Mouse (Mus musculus): ENCODE data around the gene Srpk1. TPM values are rescaled to one million over a fixed set of nuclear protein-coding genes. Genes with fewer than 3 reads are reported as not detected.

Gene Srpk1
- polyA plus RNA-seq, 1 experiment from 2014 or later: 105 TPM

DNA sequence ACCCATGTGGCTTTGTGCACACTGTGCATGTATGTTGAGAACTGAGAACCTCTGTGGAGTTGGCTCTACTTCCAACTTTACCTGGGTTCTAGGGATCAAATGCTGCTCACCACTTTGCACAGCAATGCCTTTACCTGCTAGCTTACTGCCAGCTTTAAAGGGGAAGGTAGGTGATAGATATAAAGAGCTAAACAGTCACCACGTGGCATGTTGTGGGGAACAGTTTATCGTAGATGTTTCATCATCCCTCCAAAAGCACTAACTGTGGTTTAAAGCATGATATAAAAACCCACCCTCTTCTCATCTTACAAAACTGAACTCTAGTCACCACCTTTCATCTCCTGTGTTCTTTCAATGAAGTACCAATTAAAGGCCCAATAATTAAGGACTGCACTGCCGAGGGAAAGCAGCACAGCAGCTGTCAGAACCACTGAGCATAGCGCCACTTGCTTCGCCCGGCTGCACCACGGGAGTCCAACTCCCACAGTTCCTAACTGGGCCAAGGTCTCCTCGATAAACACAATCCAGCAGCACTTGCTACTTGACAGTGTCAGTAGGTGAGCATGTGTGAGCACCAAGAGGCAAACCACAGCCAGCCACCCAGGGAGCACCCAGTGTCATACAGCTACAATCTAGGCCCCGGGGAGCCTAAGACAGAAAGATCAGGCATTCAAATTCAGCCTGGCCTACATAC lies 20.8 kb downstream of the Srpk1 start:
- Histone ChIP-seq H3K4me1 (no peaks in the 10 kb centered on the region), H3K36me3 (peaks cover 89% of the 10 kb centered on the region), H3K9me3 (replicated peaks) (no peaks in the 10 kb centered on the region), H3K9ac (no peak overlapping the region), H3K27ac (no peak overlapping the region), H3K4me3 (no peak overlapping the region), H3K4me2 (replicated peaks) (no peak overlapping the region), H3K27me3 (no peaks in the 10 kb centered on the region)
- no peak for ATAC-seq (ENCODE audit: low FRiP score)
- WGBS: 85% methylated on average over 9 of the region's 9 CpGs

DNA sequence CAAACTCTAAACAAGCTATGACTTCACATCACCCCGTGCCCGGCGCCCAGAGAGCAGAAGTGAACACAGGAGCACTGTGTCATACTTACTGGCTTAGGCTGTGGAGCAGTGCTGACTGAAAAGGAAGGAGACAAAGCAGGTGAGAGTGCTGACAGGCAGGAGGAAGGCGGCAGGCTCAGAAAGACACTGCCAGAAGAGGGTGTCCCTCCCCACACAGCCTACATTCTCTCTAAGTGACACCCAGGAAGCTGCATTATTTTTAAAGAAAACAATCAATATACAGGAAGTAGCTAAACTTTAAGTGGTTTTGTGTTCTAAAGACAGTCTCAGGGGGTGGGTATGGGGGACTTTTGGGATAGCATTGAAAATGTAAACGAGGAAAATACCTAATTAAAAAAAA lies 21.7 kb downstream of the Srpk1 start:
- no peak overlapping the region for H3K9ac ChIP-seq
- no peaks in the 10 kb centered on the region for H3K27me3 ChIP-seq
- H3K36me3 ChIP-seq: peaks cover 89% of the 10 kb centered on the region
- no peak overlapping the region for H3K27ac ChIP-seq
- H3K9me3 ChIP-seq (replicated peaks): no peaks in the 10 kb centered on the region
- no peaks in the 10 kb centered on the region for H3K4me1 ChIP-seq
- no peak for ATAC-seq (ENCODE audit: low FRiP score)
- WGBS: 93% methylated on average over 5 of the region's 5 CpGs
- H3K4me2 ChIP-seq (replicated peaks): no peak overlapping the region
- H3K4me3 ChIP-seq: no peak overlapping the region

DNA sequence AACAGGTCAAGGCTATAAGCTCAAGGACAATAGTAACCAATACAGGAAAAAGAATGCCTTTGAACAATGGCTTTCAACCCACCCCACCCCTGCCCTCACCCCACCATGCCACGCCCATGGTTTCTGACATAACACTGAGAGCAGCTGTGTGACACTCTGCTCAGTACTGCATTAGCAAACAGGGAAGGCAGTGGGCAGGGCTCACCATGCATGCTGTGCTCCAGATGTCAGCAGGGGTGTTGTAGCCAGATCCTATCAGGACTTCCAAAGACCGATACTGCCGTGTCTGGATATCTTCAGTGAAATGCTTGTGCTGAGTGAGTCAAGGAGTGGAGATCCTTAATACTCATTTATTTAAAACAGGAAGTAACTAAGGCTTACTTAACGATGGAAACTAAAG lies 28.5 kb downstream of the Srpk1 start:
- Histone ChIP-seq H3K36me3 (peaks cover 87% of the 10 kb centered on the region), H3K27me3 (no peaks in the 10 kb centered on the region), H3K4me2 (replicated peaks) (no peak overlapping the region), H3K27ac (no peak overlapping the region), H3K9me3 (replicated peaks) (no peaks in the 10 kb centered on the region), H3K4me1 (no peaks in the 10 kb centered on the region), H3K9ac (no peak overlapping the region), H3K4me3 (no peak overlapping the region)
- no peak for ATAC-seq (ENCODE audit: low FRiP score)
- WGBS: 73% methylated on average over 4 of the region's 4 CpGs

DNA sequence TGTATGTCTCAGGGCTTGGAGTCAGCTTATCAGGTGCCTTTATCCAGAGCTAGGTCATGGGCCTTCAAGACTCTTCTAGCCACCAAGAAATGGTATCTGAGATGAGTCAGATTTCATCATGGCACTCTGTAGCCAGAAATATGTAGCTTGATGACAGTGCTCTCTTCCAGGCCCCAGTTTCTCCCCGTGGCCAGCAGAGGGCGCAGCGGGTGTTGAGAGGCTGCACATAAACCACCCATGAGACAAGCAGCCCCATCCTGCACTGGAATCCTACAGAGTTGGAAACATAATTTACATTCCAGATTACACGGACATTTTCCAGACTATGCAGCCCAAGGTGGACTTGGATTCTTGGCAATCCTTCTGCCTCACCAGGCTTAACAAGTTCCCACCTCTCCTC lies 29.5 kb downstream of the Srpk1 start:
- H3K4me1 ChIP-seq: no peaks in the 10 kb centered on the region
- no peak overlapping the region for H3K27ac ChIP-seq
- peaks cover 89% of the 10 kb centered on the region for H3K36me3 ChIP-seq
- no peaks in the 10 kb centered on the region for H3K9me3 ChIP-seq (replicated peaks)
- H3K9ac ChIP-seq: no peak overlapping the region
- WGBS: 16% methylated on average over 4 of the region's 4 CpGs
- no peak overlapping the region for H3K4me2 ChIP-seq (replicated peaks)
- no peak overlapping the region for H3K4me3 ChIP-seq
- ATAC-seq (ENCODE audit: low FRiP score): no peak
- H3K27me3 ChIP-seq: no peaks in the 10 kb centered on the region

DNA sequence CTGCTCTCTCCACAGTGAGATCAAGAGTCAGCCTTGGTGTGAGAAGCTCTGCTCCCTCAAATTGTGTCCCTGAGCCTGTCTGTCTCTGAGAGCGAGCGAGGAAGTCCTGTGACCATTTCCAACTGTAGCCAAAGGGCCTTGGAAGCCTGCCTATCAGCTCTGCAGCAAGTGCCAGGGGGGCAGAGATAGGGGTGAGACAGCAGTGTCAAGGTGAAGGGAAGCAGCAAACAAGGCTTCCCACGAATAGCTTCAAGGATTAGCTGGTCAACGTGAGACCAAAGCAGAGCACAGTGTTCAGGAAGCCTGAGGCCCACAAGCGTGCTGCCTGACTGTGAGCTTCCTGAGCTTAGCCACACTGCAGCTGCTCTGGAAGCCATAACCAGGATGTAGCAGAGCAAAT lies 31.0 kb downstream of the Srpk1 start:
- H3K9ac ChIP-seq: no peak overlapping the region
- ATAC-seq (ENCODE audit: low FRiP score): no peak
- H3K27me3 ChIP-seq: no peaks in the 10 kb centered on the region
- H3K4me3 ChIP-seq: no peak overlapping the region
- 92% methylated on average over 5 of the region's 5 CpGs for WGBS
- no peaks in the 10 kb centered on the region for H3K4me1 ChIP-seq
- no peak overlapping the region for H3K4me2 ChIP-seq (replicated peaks)
- H3K27ac ChIP-seq: no peak overlapping the region
- peaks cover 81% of the 10 kb centered on the region for H3K36me3 ChIP-seq
- H3K9me3 ChIP-seq (replicated peaks): no peaks in the 10 kb centered on the region

DNA sequence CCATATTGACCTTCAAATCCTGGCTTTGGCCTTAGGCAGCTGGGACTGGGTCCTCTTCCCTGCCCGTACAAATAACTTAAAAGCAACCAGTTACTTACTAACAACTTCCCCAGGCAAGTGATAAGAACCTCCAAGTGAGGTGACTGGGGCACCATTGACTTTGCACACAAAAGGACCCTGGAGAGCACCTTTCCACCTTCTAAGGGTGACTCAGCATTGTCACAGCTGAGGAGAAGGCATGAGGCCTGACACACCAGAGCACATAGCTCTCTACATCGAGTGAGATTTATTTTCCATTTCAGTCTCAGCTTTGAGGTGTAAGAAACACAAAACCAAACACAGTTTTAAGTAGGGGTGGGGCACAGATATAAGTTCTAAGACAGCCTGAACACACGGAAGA lies 31.9 kb downstream of the Srpk1 start:
- Histone ChIP-seq H3K36me3 (peaks cover 72% of the 10 kb centered on the region), H3K4me2 (replicated peaks) (no peak overlapping the region), H3K27me3 (no peaks in the 10 kb centered on the region), H3K9me3 (replicated peaks) (no peaks in the 10 kb centered on the region), H3K4me1 (no peaks in the 10 kb centered on the region), H3K9ac (no peak overlapping the region), H3K4me3 (no peak overlapping the region), H3K27ac (no peak overlapping the region)
- WGBS: 89% methylated on average over 3 of the region's 3 CpGs
- ATAC-seq (ENCODE audit: low FRiP score): no peak

DNA sequence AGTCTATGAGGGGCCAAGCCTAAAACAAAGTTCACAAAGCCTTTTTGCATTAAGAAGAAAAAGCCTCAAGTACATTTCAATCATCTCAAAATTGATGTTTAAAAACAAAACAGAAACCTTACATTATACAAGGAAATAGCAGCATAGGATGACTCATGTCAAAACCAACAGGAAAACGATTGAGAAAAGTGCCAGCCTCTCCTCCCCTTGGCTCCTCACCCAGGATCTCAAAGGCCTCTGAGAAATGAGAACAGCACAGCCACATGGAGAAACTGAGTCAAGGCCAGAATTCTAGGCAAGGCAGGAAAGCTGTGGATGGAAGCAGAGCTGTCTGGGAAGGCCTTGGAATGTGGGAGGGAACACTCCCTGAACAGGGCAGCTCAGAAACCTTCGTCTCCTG lies 33.9 kb downstream of the Srpk1 start:
- H3K4me2 ChIP-seq (replicated peaks): no peak overlapping the region
- no peaks in the 10 kb centered on the region for H3K4me1 ChIP-seq
- peaks cover 59% of the 10 kb centered on the region for H3K36me3 ChIP-seq
- no peaks in the 10 kb centered on the region for H3K27me3 ChIP-seq
- no peaks in the 10 kb centered on the region for H3K9me3 ChIP-seq (replicated peaks)
- H3K27ac ChIP-seq: no peak overlapping the region
- WGBS: 94% methylated on average over 2 of the region's 2 CpGs
- H3K9ac ChIP-seq: no peak overlapping the region
- ATAC-seq (ENCODE audit: low FRiP score): no peak
- H3K4me3 ChIP-seq: no peak overlapping the region

DNA sequence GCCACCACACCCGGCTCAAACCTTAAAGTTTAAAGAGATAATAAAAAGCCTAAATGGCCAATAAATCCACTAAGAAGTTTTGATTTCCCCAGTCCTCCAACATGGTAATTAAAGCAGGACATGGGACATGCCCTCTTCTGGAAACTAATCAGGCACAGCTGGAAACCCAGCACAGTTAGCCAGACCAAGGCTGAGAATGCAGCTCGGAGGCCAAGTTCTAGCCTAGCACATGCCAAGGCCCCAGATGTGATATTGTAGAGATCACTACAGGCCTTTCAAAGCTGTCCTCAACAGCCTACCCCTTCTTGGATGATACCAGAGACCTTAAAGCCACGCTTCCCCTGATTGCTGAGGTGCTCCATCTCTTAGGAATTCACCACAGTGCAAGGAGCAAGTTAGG lies 36.0 kb downstream of the Srpk1 start:
- Histone ChIP-seq H3K27me3 (no peaks in the 10 kb centered on the region), H3K4me2 (replicated peaks) (no peak overlapping the region), H3K4me1 (no peaks in the 10 kb centered on the region), H3K4me3 (no peak overlapping the region), H3K9me3 (replicated peaks) (no peaks in the 10 kb centered on the region), H3K36me3 (peaks cover 38% of the 10 kb centered on the region), H3K27ac (no peak overlapping the region), H3K9ac (no peak overlapping the region)
- ATAC-seq (ENCODE audit: low FRiP score): no peak
- WGBS: 84% methylated on average over 3 of the region's 3 CpGs

DNA sequence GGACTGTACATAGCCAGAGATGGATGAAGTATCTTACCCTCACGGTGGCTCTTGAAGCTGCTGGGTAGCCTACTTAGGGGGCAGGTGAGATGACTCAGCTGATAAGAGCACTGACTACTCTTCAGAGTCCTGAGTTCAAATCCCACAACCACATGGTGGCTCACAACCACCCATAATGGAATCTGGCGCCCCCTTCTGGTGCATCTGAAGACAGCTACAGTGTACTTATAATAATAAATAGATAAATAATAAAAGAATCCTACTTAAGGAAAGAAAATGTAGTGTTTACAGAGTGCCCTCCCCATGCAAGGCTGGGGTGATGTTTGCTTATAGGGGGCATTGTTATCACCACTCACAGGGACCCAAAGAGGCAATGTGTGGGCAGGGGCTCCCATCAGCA lies 41.5 kb downstream of the Srpk1 start:
- Histone ChIP-seq H3K9ac (no peak overlapping the region), H3K27me3 (no peaks in the 10 kb centered on the region), H3K27ac (no peak overlapping the region), H3K4me1 (no peaks in the 10 kb centered on the region), H3K4me3 (no peak overlapping the region), H3K36me3 (no peaks in the 10 kb centered on the region), H3K4me2 (replicated peaks) (no peak overlapping the region), H3K9me3 (replicated peaks) (no peaks in the 10 kb centered on the region)
- WGBS: 54% methylated on average over 2 of the region's 2 CpGs
- no peak for ATAC-seq (ENCODE audit: low FRiP score)

DNA sequence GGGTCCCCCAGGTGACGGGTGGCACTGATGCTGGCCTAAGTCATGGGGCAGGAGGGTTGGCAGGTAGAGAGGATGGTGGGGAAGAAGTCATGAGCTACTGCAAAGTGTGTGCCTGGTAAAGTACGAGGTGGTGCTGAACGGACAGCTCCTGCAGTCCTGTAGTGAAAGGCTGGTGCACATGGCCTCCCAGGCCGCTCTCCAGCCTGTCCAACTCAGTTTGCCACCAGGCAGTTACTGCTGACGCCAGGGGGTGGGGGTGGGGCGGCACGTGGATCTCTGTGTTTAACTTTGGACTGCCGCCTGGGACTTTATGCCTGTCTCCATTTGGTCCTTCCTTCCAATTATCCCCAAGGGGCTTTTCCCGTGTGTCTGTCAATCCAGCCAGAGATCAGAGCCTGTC lies 42.1 kb downstream of the Srpk1 start:
- H3K4me3 ChIP-seq: no peak overlapping the region
- H3K36me3 ChIP-seq: no peaks in the 10 kb centered on the region
- H3K27me3 ChIP-seq: peaks cover 2% of the 10 kb centered on the region; the same call in 1 of the 2 replicates
- no peak for ATAC-seq (ENCODE audit: low FRiP score)
- H3K9me3 ChIP-seq (replicated peaks): no peaks in the 10 kb centered on the region
- H3K9ac ChIP-seq: no peak overlapping the region
- no peak overlapping the region for H3K4me2 ChIP-seq (replicated peaks)
- no peak overlapping the region for H3K27ac ChIP-seq
- H3K4me1 ChIP-seq: peaks cover 6% of the 10 kb centered on the region
- WGBS: 5% methylated on average over 9 of the region's 9 CpGs

DNA sequence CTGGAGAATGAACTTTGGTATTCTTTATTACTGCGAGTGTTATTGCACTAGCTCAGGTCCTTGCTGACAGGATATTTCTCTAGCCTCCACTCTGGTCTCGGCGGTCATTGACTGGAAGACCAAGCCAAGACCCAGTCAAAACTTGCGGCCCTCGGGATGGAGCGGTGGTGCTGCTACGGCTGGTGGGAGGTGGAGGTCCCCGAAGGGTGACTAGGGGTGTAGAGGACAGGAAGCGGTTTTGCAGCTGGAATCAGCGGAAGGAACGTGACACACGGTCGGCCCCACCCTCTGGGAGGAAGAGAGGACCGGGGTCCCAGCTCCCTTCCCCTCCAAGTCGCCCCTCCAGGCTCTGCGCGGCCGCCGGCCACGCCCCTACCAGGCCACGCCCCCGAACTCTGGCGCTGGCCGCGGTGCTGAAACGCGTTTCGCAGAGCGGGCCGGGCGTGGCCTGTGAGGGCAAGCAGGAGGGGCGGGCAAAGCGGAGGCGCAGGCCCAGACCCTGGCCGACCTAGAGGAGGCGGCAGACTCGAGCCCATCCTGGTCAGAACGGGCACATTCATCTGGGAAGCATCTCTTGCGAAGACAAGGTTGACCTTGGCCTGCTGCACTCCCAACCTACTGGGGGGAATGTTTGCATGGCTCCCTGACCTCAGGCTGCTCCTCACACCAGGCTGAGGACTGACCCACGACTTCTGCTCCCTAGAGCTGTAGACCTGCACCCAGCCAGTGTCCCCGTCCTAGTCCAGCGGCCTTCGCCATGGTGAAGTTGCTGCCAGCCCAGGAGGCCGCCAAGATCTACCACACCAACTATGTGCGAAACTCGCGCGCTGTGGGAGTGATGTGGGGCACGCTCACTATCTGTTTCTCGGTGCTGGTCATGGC lies 47.0 kb downstream of the Srpk1 start, which contains the start of gene Lhfpl5:
Gene Lhfpl5, plus strand, starts transcription at position 398 of the 882 bp plus-strand sequence.
- H3K4me2 ChIP-seq (replicated peaks): peak within 1 kb of the TSS; percentile 63
- 0 out of 2 replicates have a peak within 1 kb of the TSS, but pooled peaks have one; percentile 38 for H3K9ac ChIP-seq
- peak within 1 kb of the TSS; percentile 37 for H3K4me3 ChIP-seq
- ATAC-seq (ENCODE audit: low FRiP score): peak; percentile 85
- no peak within 1 kb of the TSS for H3K27ac ChIP-seq
- peaks cover 10% of the 10 kb centered on the region for H3K4me1 ChIP-seq
- H3K27me3 ChIP-seq: peaks cover 5% of the 10 kb centered on the region
- 14% methylated on average over 50 of the region's 50 CpGs for WGBS
- no peaks in the 10 kb centered on the region for H3K9me3 ChIP-seq (replicated peaks)
- H3K36me3 ChIP-seq: no peaks in the 10 kb centered on the region

DNA sequence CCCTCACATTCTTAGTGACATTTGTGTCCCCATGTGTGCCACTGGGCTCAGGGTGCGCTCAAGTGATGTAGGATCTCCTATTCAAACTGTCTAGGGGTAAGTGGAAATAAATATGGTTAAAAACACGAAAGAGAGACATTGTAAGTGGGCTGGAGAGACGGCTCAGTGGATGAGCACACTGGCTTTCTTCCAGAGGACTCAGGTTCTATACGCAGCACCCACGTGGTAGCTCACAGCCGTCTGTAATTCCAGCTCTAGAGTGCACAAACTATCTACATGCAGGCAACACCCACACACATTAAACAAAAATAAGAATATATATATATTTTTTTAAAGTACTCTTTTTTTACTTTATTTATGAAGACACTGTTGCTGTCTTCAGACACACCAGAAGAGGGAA lies 49.6 kb downstream of the Srpk1 start:
- H3K4me2 ChIP-seq (replicated peaks): no peak overlapping the region
- peaks cover 5% of the 10 kb centered on the region for H3K27me3 ChIP-seq
- H3K36me3 ChIP-seq: no peaks in the 10 kb centered on the region
- H3K27ac ChIP-seq: no peak overlapping the region
- WGBS: 79% methylated on average over 6 of the region's 6 CpGs
- H3K9me3 ChIP-seq (replicated peaks): no peaks in the 10 kb centered on the region
- no peak overlapping the region for H3K4me3 ChIP-seq
- ATAC-seq (ENCODE audit: low FRiP score): no peak
- H3K9ac ChIP-seq: no peak overlapping the region
- H3K4me1 ChIP-seq: peaks cover 10% of the 10 kb centered on the region

All from hindbrain, embryonic 12.5 days (tissue).